Mouse (Mus musculus) cortical plate, adult 2 months (tissue): ENCODE measurements at regions not wholly inside any gene's neighbourhood (a gene's known extent, or its start where the extent isn't known, plus 50 kb on each side); places are given as distances from the start of the nearest gene placed in this dataset.

Source experiments
- H3K27ac ChIP-seq: fragments of 200-500 bp; 2 replicates; pipeline ENCODE4 v1.5.1; 2012; ENCODE audit warnings: low read length, control low read depth, inconsistent platforms; ENCODE audit not compliant: insufficient read depth
- H3K4me1 ChIP-seq: fragments of 200-500 bp; 2 replicates; pipeline ENCODE4 v1.6.1; 2011; ENCODE audit warnings: low read length; ENCODE audit not compliant: control insufficient read depth, insufficient read depth
- H3K4me3 ChIP-seq: fragments of 200-500 bp; 2 replicates; pipeline ENCODE4 v1.5.1; 2011; ENCODE audit warnings: mild to moderate bottlenecking, low read length, control low read depth; ENCODE audit not compliant: insufficient read depth
- CTCF ChIP-seq: fragments of 200-500 bp; IDR thresholded peaks from 2 replicates; pipeline ENCODE4 v1.5.1; 2011; ENCODE audit warnings: mild to moderate bottlenecking, control low read depth, low read length; ENCODE audit not compliant: insufficient read depth; ENCODE audit errors: extremely low read depth
- POLR2A ChIP-seq: fragments of 200-500 bp; IDR thresholded peaks from 2 replicates; pipeline ENCODE4 v1.6.1; 2011; ENCODE audit warnings: mild to moderate bottlenecking, low read length, control low read depth; ENCODE audit not compliant: insufficient read depth; ENCODE audit errors: extremely low read depth

DNA sequence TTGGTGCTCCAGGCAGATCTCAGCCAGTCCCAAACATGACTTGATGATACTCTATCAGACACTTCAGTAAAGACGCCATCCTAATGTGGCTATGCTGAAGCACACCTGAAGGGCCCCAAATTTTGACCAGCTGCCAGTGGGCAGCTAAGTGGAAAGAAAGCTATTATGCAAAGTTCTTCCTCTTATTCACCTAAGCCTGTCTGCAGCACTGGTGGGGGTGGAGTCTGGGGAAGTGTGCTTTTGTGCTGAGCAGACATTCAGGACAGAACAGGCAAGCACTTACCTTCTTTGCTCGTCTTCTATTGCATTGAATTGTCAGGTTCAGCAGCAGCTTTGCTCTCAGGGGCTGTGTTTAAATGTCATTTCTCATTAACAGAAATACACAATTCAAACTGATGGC, 200.7 kb downstream of the Pla2g4a start:
- Histone ChIP-seq H3K4me1 (peaks cover 3% of the 10 kb centered on the region; the same call in 1 of the 2 replicates), H3K27ac (no peak overlapping the region), H3K4me3 (no peak overlapping the region)
- TF ChIP-seq CTCF, result no peak
- TF ChIP-seq POLR2A, result no peak

DNA sequence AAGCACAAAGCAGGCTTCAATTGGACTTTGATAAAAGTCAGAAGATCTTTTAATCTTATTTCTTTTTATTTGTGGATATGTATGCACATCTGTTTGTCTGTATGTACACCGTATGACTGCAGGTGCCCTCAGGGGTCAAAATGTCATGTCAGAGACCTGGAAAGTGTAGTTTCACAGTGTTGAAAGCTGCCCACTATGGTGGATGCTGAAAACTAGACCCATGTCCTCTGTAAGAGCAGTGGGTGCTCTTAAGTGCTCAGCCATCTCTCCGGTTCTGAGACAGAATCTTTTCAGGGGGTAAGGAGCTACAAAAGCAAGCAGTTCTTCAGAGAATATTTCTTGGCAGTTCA, 202.3 kb downstream of the Pla2g4a start:
- no peak for TF ChIP-seq POLR2A
- H3K4me1 ChIP-seq, result peaks cover 3% of the 10 kb centered on the region; the same call in 1 of the 2 replicates
- H3K27ac ChIP-seq, result no peak overlapping the region
- H3K4me3 ChIP-seq, result no peak overlapping the region

DNA sequence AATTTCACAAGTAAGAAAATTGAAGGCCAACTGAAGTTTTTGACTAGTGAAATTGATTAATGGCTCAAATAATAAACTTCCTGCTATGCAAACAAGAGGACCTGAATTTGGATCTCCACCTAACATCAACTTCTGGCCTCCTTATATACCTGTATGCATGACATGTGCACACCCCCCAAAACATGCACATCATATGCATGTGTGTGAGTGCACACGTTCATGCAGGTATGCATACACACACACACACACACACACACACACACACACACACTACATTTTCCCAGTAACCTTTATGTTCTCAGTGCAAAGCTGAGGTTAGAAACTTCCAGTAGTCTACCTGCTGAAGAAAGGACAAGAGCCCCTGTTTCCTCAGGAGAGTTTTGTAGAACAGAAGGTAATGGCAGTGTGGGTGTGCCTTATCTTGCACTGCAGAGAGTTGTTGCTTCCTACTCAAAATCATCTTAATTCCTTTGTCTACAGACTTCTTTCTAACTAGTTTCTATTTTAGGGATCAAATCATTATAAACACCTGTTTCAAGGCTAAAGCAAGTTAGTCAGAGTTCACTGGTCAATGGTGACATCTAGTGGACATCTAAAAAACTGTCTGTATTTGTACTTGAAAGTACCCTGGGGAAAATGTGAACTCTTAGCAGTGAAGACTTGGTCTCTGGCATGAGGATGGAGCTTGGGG, 202.9 kb downstream of the Pla2g4a start:
- peaks cover 3% of the 10 kb centered on the region; the same call in 1 of the 2 replicates for H3K4me1 ChIP-seq
- H3K27ac ChIP-seq, result no peak overlapping the region
- no peak overlapping the region for H3K4me3 ChIP-seq
- no peak for TF ChIP-seq POLR2A
- peak; percentile 26; the same call in 1 of the 2 replicates for TF ChIP-seq CTCF

DNA sequence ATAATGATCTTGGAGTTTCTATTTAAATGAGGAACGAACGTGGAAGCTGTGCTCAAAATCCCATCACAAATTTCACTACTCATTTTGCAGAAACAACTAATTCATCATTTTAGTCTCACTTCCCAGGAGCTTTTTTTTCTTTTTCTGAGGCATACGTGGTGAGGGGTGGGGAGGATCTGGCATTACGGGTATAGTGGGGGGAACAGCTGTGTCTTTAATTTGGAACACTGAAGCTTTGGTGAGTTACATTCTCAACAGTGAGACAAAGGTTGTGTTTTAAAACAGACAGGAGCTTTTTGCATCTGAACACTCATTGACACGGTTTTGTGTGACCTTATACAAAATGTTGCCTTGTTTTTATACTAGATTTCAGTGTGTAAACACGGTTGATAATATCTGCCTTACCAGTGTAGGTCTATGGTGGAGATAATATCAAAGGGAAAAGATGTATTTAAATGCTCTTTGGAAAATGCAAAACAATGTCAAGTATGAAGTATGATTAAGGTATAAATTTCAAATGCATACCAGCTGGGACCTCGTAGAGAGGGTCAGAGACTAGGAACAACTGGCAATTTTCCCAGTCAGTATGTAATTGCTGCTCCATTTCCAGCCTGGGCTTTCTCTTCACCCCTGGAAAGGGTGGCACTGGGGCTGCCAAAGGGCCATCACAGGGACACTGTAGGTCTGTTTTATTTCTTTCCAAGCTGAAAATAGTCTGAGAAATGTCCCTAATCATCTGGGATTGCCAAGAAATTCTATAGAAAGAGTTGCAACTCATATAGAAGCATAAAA, 207.6 kb downstream of the Pla2g4a start:
- Histone ChIP-seq H3K27ac (no peak overlapping the region), H3K4me1 (peaks cover 3% of the 10 kb centered on the region; the same call in 1 of the 2 replicates), H3K4me3 (no peak overlapping the region)
- no peak for TF ChIP-seq CTCF
- TF ChIP-seq POLR2A, result no peak

DNA sequence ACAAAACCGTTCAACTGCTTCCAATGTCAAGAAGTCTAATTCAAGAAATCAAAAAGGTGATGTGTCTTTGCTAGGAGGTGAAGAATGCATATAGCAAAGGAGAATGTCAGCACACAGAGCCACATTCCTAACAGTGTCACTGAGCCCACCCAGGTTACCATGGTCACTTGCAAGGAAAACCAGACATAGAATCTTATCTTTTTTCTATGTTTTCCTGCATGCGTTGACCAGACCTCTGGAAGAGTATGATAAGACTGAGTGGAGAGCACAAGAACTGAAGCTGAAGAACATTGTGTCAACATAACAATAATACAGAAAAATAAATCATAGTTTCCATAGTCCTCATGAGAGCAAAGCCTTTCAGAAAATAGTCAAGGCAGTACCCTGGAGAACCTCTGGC, 211.7 kb downstream of the Pla2g4a start:
- Histone ChIP-seq H3K4me3 (no peak overlapping the region), H3K27ac (no peak overlapping the region), H3K4me1 (no peaks in the 10 kb centered on the region)
- no peak for TF ChIP-seq POLR2A
- TF ChIP-seq CTCF, result no peak

DNA sequence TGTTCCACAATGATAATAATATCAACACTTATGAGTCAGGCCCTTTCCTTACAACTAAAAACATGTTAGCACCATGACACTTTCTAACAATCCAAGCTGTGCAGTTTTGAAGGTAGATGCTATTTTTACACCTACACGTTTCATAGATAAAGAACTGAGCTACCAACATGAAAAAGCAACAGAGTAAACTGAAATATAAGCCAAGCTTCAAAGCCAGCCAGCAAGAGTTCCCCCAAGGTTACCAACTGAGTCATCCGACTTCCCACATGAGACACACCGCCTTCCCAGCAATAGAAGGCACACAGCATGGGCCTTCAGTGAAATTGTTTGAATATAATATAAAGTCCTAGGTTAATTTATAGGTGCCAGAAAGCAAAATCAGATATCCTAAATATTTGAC, 222.1 kb downstream of the Pla2g4a start:
- H3K27ac ChIP-seq, result no peak overlapping the region
- H3K4me3 ChIP-seq, result no peak overlapping the region
- TF ChIP-seq CTCF (no peak), POLR2A (no peak)

DNA sequence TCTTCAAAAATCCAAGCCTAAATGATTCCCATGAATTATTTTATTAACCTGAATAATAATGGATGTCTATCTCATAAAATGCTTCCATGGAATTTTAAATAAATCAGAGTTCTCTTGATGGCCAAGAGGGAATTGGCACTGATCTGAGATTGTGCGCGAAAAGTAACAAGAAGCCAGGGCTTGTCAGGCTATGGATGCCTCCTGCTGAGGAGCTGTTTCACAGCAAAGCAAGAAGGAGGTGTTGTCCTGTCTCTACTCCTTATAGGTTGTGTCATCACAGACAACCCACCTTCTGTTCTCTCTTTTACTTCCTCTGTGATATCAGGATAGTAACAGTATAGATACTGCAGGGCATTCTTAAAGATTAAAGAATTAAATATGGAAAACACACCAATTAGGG, 226.8 kb downstream of the Pla2g4a start:
- Histone ChIP-seq H3K27ac (no peak overlapping the region), H3K4me3 (no peak overlapping the region), H3K4me1 (no peaks in the 10 kb centered on the region)
- TF ChIP-seq CTCF (no peak), POLR2A (no peak)

More for the DNA sequence above, 222.1 kb downstream of the Pla2g4a start:
- no peaks in the 10 kb centered on the region for H3K4me1 ChIP-seq

DNA sequence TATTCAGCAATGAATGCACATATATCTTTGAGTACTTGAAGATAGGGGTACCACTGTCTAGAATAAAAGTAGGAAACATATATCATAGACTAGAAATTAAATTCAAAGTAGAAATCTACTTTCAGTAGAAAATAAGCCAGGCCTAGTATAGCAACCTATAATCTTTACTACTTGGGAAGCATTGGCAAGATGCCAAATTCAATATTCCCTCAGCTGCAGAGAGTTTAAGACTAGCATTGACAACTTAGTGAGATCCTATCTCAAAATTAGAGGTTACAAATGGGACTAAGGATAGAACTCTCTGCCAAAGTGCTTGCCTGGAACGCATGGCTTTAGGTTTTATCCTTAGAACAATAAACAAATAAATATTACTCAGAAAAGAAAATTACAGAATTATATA, 245.9 kb downstream of the Pla2g4a start:
- Histone ChIP-seq H3K4me1 (no peaks in the 10 kb centered on the region), H3K4me3 (no peak overlapping the region), H3K27ac (no peak overlapping the region)
- TF ChIP-seq POLR2A (no peak), CTCF (no peak)

DNA sequence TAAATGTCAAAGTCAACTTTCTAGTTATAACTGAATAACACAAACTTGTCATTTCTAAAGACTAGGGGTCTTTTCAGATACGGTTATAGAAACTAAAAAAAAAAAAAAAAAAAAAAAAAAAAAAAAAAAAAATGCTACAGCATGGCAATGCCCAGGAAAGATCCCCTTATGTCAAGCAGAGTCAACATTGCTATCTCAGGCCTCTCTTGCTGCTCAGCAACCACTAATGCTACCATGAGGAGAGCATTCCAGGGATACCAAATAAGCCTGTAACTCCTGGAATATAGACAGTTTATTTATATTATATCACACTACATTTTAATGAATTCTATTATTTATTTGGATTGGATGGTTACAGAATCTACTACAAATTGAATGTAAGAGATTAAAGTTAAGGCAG, 248.8 kb downstream of the Pla2g4a start:
- Histone ChIP-seq H3K27ac (no peak overlapping the region), H3K4me1 (no peaks in the 10 kb centered on the region), H3K4me3 (no peak overlapping the region)
- TF ChIP-seq POLR2A, result no peak
- no peak for TF ChIP-seq CTCF

DNA sequence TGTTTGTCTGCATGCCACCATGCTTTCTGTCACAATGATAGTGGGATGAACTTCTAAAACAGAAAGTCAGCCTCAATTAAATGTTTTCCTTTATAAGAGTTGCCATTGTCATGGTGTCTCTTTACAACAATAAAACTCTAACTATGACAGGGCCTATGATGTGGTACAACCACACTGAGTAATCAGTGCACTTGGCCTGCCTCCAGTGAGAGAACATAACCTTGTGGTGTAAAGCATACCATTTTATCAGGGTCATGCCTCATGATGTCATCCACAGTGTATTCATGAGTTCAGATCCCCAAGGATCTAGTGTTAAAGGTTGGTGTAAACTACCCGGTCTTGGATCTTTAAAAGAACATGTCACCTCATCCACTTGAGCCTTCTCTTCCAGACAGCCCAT, 255.9 kb downstream of the Pla2g4a start:
- no peak overlapping the region for H3K4me3 ChIP-seq
- H3K4me1 ChIP-seq, result no peaks in the 10 kb centered on the region
- TF ChIP-seq POLR2A (no peak), CTCF (no peak)
- no peak overlapping the region for H3K27ac ChIP-seq
